Mouse (Mus musculus) right cerebral cortex, postnatal 36 days (tissue): Measurements from ENCODE around the gene Reep1.
"Not testable (repeated sequence)": the region's sequence is repeated elsewhere in the genome, so short reads cannot be mapped to it uniquely, and the experiment has no call there.

Experiments
- DNase-seq, 2 experiments: peaks; one replicate each; pipeline ENCODE4 v3.0.0; 2022; ENCODE audit warnings: low spot score in 2 of 2, mixed read lengths in 1 of 2

Gene Reep1

GRCm38 (mm10) chr6:71840597-71841290 lies 133.4 kb downstream of the Reep1 start:
- no peak for DNase-seq

- not testable (repeated sequence) for DNase-seq
Observed at GRCm38 (mm10) chr6:71846906-71847305, 139.5 kb downstream of the Reep1 start.
